Mouse (Mus musculus): ENCODE data around the gene Jmjd1c.
A peak's percentile ranks its signal among the peaks of the same experiment; 100 is the strongest.

Jmjd1c gene

GRCm38 (mm10) chr10:67095798-67096620 lies at the start of gene Jmjd1c:
Jmjd1c (plus strand) TSS chr10:67096125.
- DNase-seq (ENCODE audit: low read depth, low spot score), result peak; percentile 85

GRCm38 (mm10) chr10:67047712-67048645 lies 47.9 kb upstream of the Jmjd1c start:
- no peak for DNase-seq (ENCODE audit: low read depth, low spot score)

- DNase-seq (ENCODE audit: low read depth, low spot score), result peak; percentile 42
Observed at GRCm38 (mm10) chr10:67048871-67049615, 46.9 kb upstream of the Jmjd1c start.

- DNase-seq (ENCODE audit: low read depth, low spot score), result no peak
Observed at GRCm38 (mm10) chr10:67049621-67050020, 46.3 kb upstream of the Jmjd1c start.

GRCm38 (mm10) chr10:67050766-67051165 lies 45.2 kb upstream of the Jmjd1c start:
- no peak for DNase-seq (ENCODE audit: low read depth, low spot score)

GRCm38 (mm10) chr10:67051466-67051865 lies 44.5 kb upstream of the Jmjd1c start:
- no peak for DNase-seq (ENCODE audit: low read depth, low spot score)

GRCm38 (mm10) chr10:67052429-67052828 lies 43.5 kb upstream of the Jmjd1c start:
- DNase-seq (ENCODE audit: low read depth, low spot score), result peak; percentile 55

GRCm38 (mm10) chr10:67053475-67053874 lies 42.5 kb upstream of the Jmjd1c start:
- no peak for DNase-seq (ENCODE audit: low read depth, low spot score)

- no peak for DNase-seq (ENCODE audit: low read depth, low spot score)
Observed at GRCm38 (mm10) chr10:67055867-67056856, 39.8 kb upstream of the Jmjd1c start.

GRCm38 (mm10) chr10:67057208-67057607 lies 38.7 kb upstream of the Jmjd1c start:
- DNase-seq (ENCODE audit: low read depth, low spot score), result no peak

- no peak for DNase-seq (ENCODE audit: low read depth, low spot score)
Observed at GRCm38 (mm10) chr10:67057696-67058095, 38.2 kb upstream of the Jmjd1c start.

- no peak for DNase-seq (ENCODE audit: low read depth, low spot score)
Observed at GRCm38 (mm10) chr10:67058297-67058696, 37.6 kb upstream of the Jmjd1c start.

GRCm38 (mm10) chr10:67058702-67059101 lies 37.2 kb upstream of the Jmjd1c start:
- DNase-seq (ENCODE audit: low read depth, low spot score), result no peak

- no peak for DNase-seq (ENCODE audit: low read depth, low spot score)
Observed at GRCm38 (mm10) chr10:67061367-67061801, 34.5 kb upstream of the Jmjd1c start.

GRCm38 (mm10) chr10:67061823-67062222 lies 34.1 kb upstream of the Jmjd1c start:
- no peak for DNase-seq (ENCODE audit: low read depth, low spot score)

GRCm38 (mm10) chr10:67065277-67065887 lies 30.5 kb upstream of the Jmjd1c start:
- DNase-seq (ENCODE audit: low read depth, low spot score), result peak; percentile 53

- no peak for DNase-seq (ENCODE audit: low read depth, low spot score)
Observed at GRCm38 (mm10) chr10:67065927-67066326, 30.0 kb upstream of the Jmjd1c start.

GRCm38 (mm10) chr10:67066421-67066820 lies 29.5 kb upstream of the Jmjd1c start:
- peak; percentile 20 for DNase-seq (ENCODE audit: low read depth, low spot score)

GRCm38 (mm10) chr10:67069013-67069412 lies 26.9 kb upstream of the Jmjd1c start:
- peak; percentile 68 for DNase-seq (ENCODE audit: low read depth, low spot score)

- peak; percentile 24 for DNase-seq (ENCODE audit: low read depth, low spot score)
Observed at GRCm38 (mm10) chr10:67071389-67071788, 24.5 kb upstream of the Jmjd1c start.
